Mouse (Mus musculus): ENCODE data around the gene Rasgef1b.

GRCm38 (mm10) chr5:99499404-99500089 is 229.3 kb downstream of the Rasgef1b start:
- no peak for TF ChIP-seq POLR2A (IDR thresholded peaks at IDR 0.05; ENCODE audit: insufficient read length, low read depth)
- TF ChIP-seq POLR2AphosphoS2 (IDR thresholded peaks at IDR 0.05; ENCODE audit: insufficient read length, low read depth): no peak
- TF ChIP-seq SRF (IDR thresholded peaks at IDR 0.05; ENCODE audit: control insufficient read depth, insufficient read length, low read depth): no peak
- TF ChIP-seq TCF12 (IDR thresholded peaks at IDR 0.05; ENCODE audit: insufficient read depth, poor library complexity, severe bottlenecking): no peak
- no peak for TF ChIP-seq MAX (IDR thresholded peaks at IDR 0.05; ENCODE audit: low read depth)
- no peak for TF ChIP-seq CEBPB (IDR thresholded peaks at IDR 0.05; ENCODE audit: insufficient read depth, poor library complexity, severe bottlenecking)
- TF ChIP-seq MYOD1 (IDR thresholded peaks at IDR 0.05; ENCODE audit: control insufficient read depth in 1 of 3, insufficient read length in 2 of 3, low read depth in 2 of 3): peak in 1 of 3 experiments; percentile 47
- no peak for TF ChIP-seq REST (IDR thresholded peaks at IDR 0.05; ENCODE audit: insufficient read depth, insufficient read length)
